ENCODE assay signal across 8 mouse cellular contexts in genomic region chr4:129741251-129741973, GRCm38 (mm10). TPM values are rescaled to one million over a fixed set of nuclear protein-coding genes. Genes with fewer than 3 reads are reported as not detected.
DNase-seq lines count a peak whose midpoint lies in the region; ATAC-seq and TF ChIP-seq lines count a peak whose summit lies in the region.

No protein-coding gene starts in this region.

- peak; percentile 10 for ATAC-seq in forebrain, embryonic 12.5 days (ENCODE audit: low FRiP score)
- ATAC-seq in heart, postnatal 0 days (ENCODE audit: insufficient read depth, low read depth) = no peak
- peak; percentile 2; the same call in 1 of the 2 replicates for ATAC-seq in neural tube, embryonic 15.5 days (ENCODE audit: low FRiP score)

- H3K9me3 ChIP-seq in CH12.LX (replicated peaks; ENCODE audit: low read length) = no peaks in the 10 kb centered on the region
- H3K9me3 ChIP-seq in forebrain, embryonic 12.5 days = no peaks in the 10 kb centered on the region
- H3K9me3 ChIP-seq in heart, postnatal 0 days (replicated peaks; ENCODE audit: control insufficient read depth, low read length) = no peaks in the 10 kb centered on the region
- no peaks in the 10 kb centered on the region for H3K9me3 ChIP-seq in neural tube, embryonic 15.5 days (replicated peaks)

- no peak for TF ChIP-seq RAD21 in CH12.LX (IDR thresholded peaks at IDR 0.05; ENCODE audit: low read depth, low read length)

- DNase-seq in CH12.LX (ENCODE audit: extremely low read depth) = peak; percentile 35
- DNase-seq in brain, embryonic 14.5 days (ENCODE audit: low read depth) = peak; percentile 64
- DNase-seq in heart, postnatal 0 days (ENCODE audit: low spot score) = peak; percentile 47
- DNase-seq in kidney, postnatal 4 days = peak; percentile 62 to 73
- DNase-seq in lung, adult 2 months = peak; percentile 52
- DNase-seq in testis, postnatal 14 days (ENCODE audit: low spot score) = peak; percentile 56

- H3K36me3 ChIP-seq in CH12.LX (replicated peaks in 1 of 2; ENCODE audit: control insufficient read depth in 1 of 2, insufficient read depth in 1 of 2, low read length in 1 of 2) = peaks cover 0 to 21% of the 10 kb centered on the region in 2 experiments
- H3K36me3 ChIP-seq in forebrain, embryonic 12.5 days (replicated peaks) = no peaks in the 10 kb centered on the region
- H3K36me3 ChIP-seq in heart, postnatal 0 days (replicated peaks; ENCODE audit: control insufficient read depth, insufficient read depth, low read length) = no peaks in the 10 kb centered on the region
- no peaks in the 10 kb centered on the region for H3K36me3 ChIP-seq in neural tube, embryonic 15.5 days

- in situ Hi-C loops in CH12.LX (cut with MboI; ENCODE audit: low pct_ligation_motif_present, low pct_unique_long_range_greater_than_20kb, low sequenced_read_pairs) = no loop called here

- WGBS in forebrain, embryonic 12.5 days = under 1% methylated on average over 51 of the region's 62 CpGs
- WGBS in heart, postnatal 0 days = under 1% methylated on average over 62 of the region's 62 CpGs
- under 1% methylated on average over 62 of the region's 62 CpGs for WGBS in lung, adult 2 months
- WGBS in neural tube, embryonic 15.5 days = under 1% methylated on average over 62 of the region's 62 CpGs

- H3K4me3 ChIP-seq in CH12.LX (replicated peaks in 1 of 3; ENCODE audit: low read depth in 2 of 3, low read length in 2 of 3, poor library complexity in 1 of 3) = peak overlapping the region; percentile 87 to 99 (median 98)
- peak overlapping the region; percentile 100 for H3K4me3 ChIP-seq in forebrain, embryonic 12.5 days (replicated peaks)
- peak overlapping the region; percentile 82 for H3K4me3 ChIP-seq in heart, postnatal 0 days (ENCODE audit: low read depth, low read length)
- peak overlapping the region; percentile 68 for H3K4me3 ChIP-seq in lung, adult 2 months (replicated peaks; ENCODE audit: extremely low read depth, low read depth, low read length)
- peak overlapping the region; percentile 93 for H3K4me3 ChIP-seq in neural tube, embryonic 15.5 days (replicated peaks)

- TF ChIP-seq CTCF in CH12.LX (conservative IDR thresholded peaks at IDR 0.05 in 1 of 2, IDR thresholded peaks at IDR 0.05 in 1 of 2; ENCODE audit: low read depth in 2 of 2, low read length in 2 of 2) = no peak
- TF ChIP-seq CTCF in brain, embryonic 14.5 days (IDR thresholded peaks at IDR 0.05; ENCODE audit: borderline replicate concordance, extremely low read depth, insufficient read depth, insufficient read length) = no peak
- TF ChIP-seq CTCF in heart, postnatal 0 days (IDR thresholded peaks at IDR 0.05; ENCODE audit: low read depth) = no peak
- TF ChIP-seq CTCF in lung, adult 2 months (IDR thresholded peaks at IDR 0.05; ENCODE audit: insufficient read depth, low read length) = no peak

- H3K27ac ChIP-seq in CH12.LX (ENCODE audit: insufficient read depth, low read depth) = peak overlapping the region; percentile 85
- peak overlapping the region; percentile 99 for H3K27ac ChIP-seq in forebrain, embryonic 12.5 days
- peak overlapping the region; percentile 93 for H3K27ac ChIP-seq in heart, postnatal 0 days (ENCODE audit: low read depth)
- H3K27ac ChIP-seq in neural tube, embryonic 15.5 days (replicated peaks) = peak overlapping the region; percentile 96

- peaks cover 53% of the 10 kb centered on the region for H3K79me2 ChIP-seq in CH12.LX (replicated peaks; ENCODE audit: control insufficient read depth, extremely low read depth, insufficient read depth, poor library complexity, severe bottlenecking)

- TF ChIP-seq EP300 in CH12.LX (IDR thresholded peaks at IDR 0.05; ENCODE audit: low read length) = no peak
- TF ChIP-seq EP300 in heart, postnatal 0 days (IDR thresholded peaks at IDR 0.05; ENCODE audit: low read depth) = no peak; the same call in 1 of the 2 replicates

- dilution Hi-C loops in CH12.LX (cut with MboI; ENCODE audit: extremely low pct_ligation_motif_present, extremely low pct_unique_long_range_greater_than_20kb, low sequenced_read_pairs) = no loop called here

- H3K4me2 ChIP-seq in CH12.LX (ENCODE audit: insufficient read depth, low read depth, poor library complexity, severe bottlenecking) = peak overlapping the region; percentile 92
- peak overlapping the region; percentile 75 for H3K4me2 ChIP-seq in forebrain, embryonic 12.5 days
- H3K4me2 ChIP-seq in heart, postnatal 0 days (ENCODE audit: low read depth, low read length) = peak overlapping the region; percentile 88
- H3K4me2 ChIP-seq in neural tube, embryonic 15.5 days = peak overlapping the region; percentile 73

- no peak for TF ChIP-seq POLR2A in CH12.LX (IDR thresholded peaks at IDR 0.05; ENCODE audit: low read depth, low read length)
- TF ChIP-seq POLR2A in brain, embryonic 14.5 days (IDR thresholded peaks at IDR 0.05; ENCODE audit: borderline replicate concordance, extremely low read depth, insufficient read depth, insufficient read length, poor library complexity, severe bottlenecking) = no peak
- TF ChIP-seq POLR2A in lung, adult 2 months (IDR thresholded peaks at IDR 0.05; ENCODE audit: borderline replicate concordance, extremely low read depth, low read depth, low read length) = no peak

- H3K4me1 ChIP-seq in CH12.LX (ENCODE audit: control insufficient read depth in 1 of 2, insufficient read depth in 2 of 2) = peaks cover 3 to 41% of the 10 kb centered on the region in 2 experiments; a peak in 3 of 4 replicates
- peaks cover 36% of the 10 kb centered on the region for H3K4me1 ChIP-seq in forebrain, embryonic 12.5 days
- peaks cover 23% of the 10 kb centered on the region for H3K4me1 ChIP-seq in heart, postnatal 0 days (ENCODE audit: control insufficient read depth, insufficient read depth)
- H3K4me1 ChIP-seq in lung, adult 2 months (ENCODE audit: control insufficient read depth, insufficient read depth, low read length) = peaks cover 7% of the 10 kb centered on the region
- peaks cover 37% of the 10 kb centered on the region for H3K4me1 ChIP-seq in neural tube, embryonic 15.5 days

- peak overlapping the region; percentile 82 for H3K9ac ChIP-seq in CH12.LX (ENCODE audit: insufficient read depth, low read depth)
- peak overlapping the region; percentile 100 for H3K9ac ChIP-seq in forebrain, embryonic 12.5 days
- peak overlapping the region; percentile 95 for H3K9ac ChIP-seq in heart, postnatal 0 days (replicated peaks; ENCODE audit: low read depth, low read length)
- peak overlapping the region; percentile 99 for H3K9ac ChIP-seq in neural tube, embryonic 15.5 days (replicated peaks)

- no peaks in the 10 kb centered on the region for H3K27me3 ChIP-seq in CH12.LX (replicated peaks)
- no peaks in the 10 kb centered on the region for H3K27me3 ChIP-seq in forebrain, embryonic 12.5 days
- no peaks in the 10 kb centered on the region for H3K27me3 ChIP-seq in heart, postnatal 0 days (ENCODE audit: control insufficient read depth, insufficient read depth, low read length)
- no peaks in the 10 kb centered on the region for H3K27me3 ChIP-seq in neural tube, embryonic 15.5 days (replicated peaks)

TF ChIP-seq in CH12.LX, 34 proteins besides CTCF, POLR2A, EP300 and RAD21:
- TF ChIP-seq ZKSCAN1 (IDR thresholded peaks at IDR 0.05; ENCODE audit: borderline replicate concordance, low read depth, low read length) (no peak), UBTF (IDR thresholded peaks at IDR 0.05; ENCODE audit: low read depth, low read length) (peak; percentile 5; the same call in 1 of the 2 replicates)

RNA-seq across cellular contexts. Expression of gene Khdrbs1, which starts 0.7 kb away (rescaled TPM):
- total RNA-seq in CH12.LX (2012; rRNA removed) (58.6 and 65.9 TPM in 2 replicates), CH12.LX (2014; rRNA removed) (67.4 and 79.0 TPM in 2 replicates)
- polyA plus RNA-seq in CH12.LX (2012; ENCODE audit: insufficient read length, low read depth) = 125 TPM in 2 replicates
- polyA plus RNA-seq in brain, embryonic 14.5 days (2012; rRNA removed) = 68.2 and 117 TPM in 2 replicates
- 229 and 231 TPM in 2 replicates for polyA plus RNA-seq in forebrain, embryonic 12.5 days (2016; fragmentation: Nextera tagmentation; extraction: Ambion mirVana)
- total RNA-seq in heart, postnatal 0 days (2014; rRNA removed; ENCODE audit: low replicate concordance) = 43.5 and 47.8 TPM in 2 replicates
- 42.2 and 44.7 TPM in 2 replicates for polyA plus RNA-seq in heart, postnatal 0 days (2015; fragmentation: Nextera tagmentation; extraction: Ambion mirVana)
- 34.8 and 44.5 TPM in 2 replicates for polyA plus RNA-seq in lung, adult 2 months (2012; rRNA removed)
- polyA plus RNA-seq in neural tube, embryonic 15.5 days (2015; fragmentation: Nextera tagmentation; extraction: Ambion mirVana) = 105 and 106 TPM in 2 replicates

RNA-seq across cellular contexts. Expression of gene Tmem39b, which starts 44.8 kb away (rescaled TPM):
- total RNA-seq in CH12.LX (2012; rRNA removed) (11.3 and 11.9 TPM in 2 replicates), CH12.LX (2014; rRNA removed) (13.9 and 14.6 TPM in 2 replicates)
- polyA plus RNA-seq in CH12.LX (2012; ENCODE audit: insufficient read length, low read depth) = 33.5 and 37.7 TPM in 2 replicates
- 63.6 and 81.2 TPM in 2 replicates for polyA plus RNA-seq in brain, embryonic 14.5 days (2012; rRNA removed)
- 18.5 and 21.9 TPM in 2 replicates for polyA plus RNA-seq in forebrain, embryonic 12.5 days (2016; fragmentation: Nextera tagmentation; extraction: Ambion mirVana)
- total RNA-seq in heart, postnatal 0 days (2014; rRNA removed; ENCODE audit: low replicate concordance) = 3.6 and 11.8 TPM in 2 replicates
- polyA plus RNA-seq in heart, postnatal 0 days (2015; fragmentation: Nextera tagmentation; extraction: Ambion mirVana) = 3.9 and 4.1 TPM in 2 replicates
- 24.4 and 25.7 TPM in 2 replicates for polyA plus RNA-seq in lung, adult 2 months (2012; rRNA removed)
- 13.9 and 15.4 TPM in 2 replicates for polyA plus RNA-seq in neural tube, embryonic 15.5 days (2015; fragmentation: Nextera tagmentation; extraction: Ambion mirVana)
